Mouse (Mus musculus) forebrain, embryonic 16.5 days (tissue): ENCODE measurements around the gene Uqcc1. TPM values are rescaled to one million over a fixed set of nuclear protein-coding genes. Genes with fewer than 3 reads are reported as not detected.
A peak's percentile ranks its signal among the peaks of the same experiment; 100 is the strongest.

Experiments
- ATAC-seq: fragments of 200-750 bp; cut with Nextera tagmentation; 2 replicates; pipeline ENCODE4 v1.8.0; 2017; ENCODE audit warnings: mild to moderate bottlenecking, moderate library complexity
- H3K27ac ChIP-seq: fragments of 300-500 bp; sonication (generic); 2 replicates; pipeline ENCODE4 v1.5.1; 2014; ENCODE audit warnings: low read length, control low read depth
- H3K27me3 ChIP-seq: fragments of 300-500 bp; sonication (generic); replicated peaks from 2 replicates; pipeline ENCODE4 v1.6.1; 2014; ENCODE audit warnings: low read length; ENCODE audit not compliant: control insufficient read depth, insufficient read depth
- H3K36me3 ChIP-seq: fragments of 300-500 bp; sonication (generic); 2 replicates; pipeline ENCODE4 v1.6.1; 2014; ENCODE audit not compliant: control insufficient read depth, insufficient read depth
- H3K4me1 ChIP-seq: fragments of 300-500 bp; sonication (generic); replicated peaks from 2 replicates; pipeline ENCODE4 v1.6.1; 2014; ENCODE audit warnings: low read length; ENCODE audit not compliant: control insufficient read depth, insufficient read depth
- H3K4me2 ChIP-seq: fragments of 300-500 bp; sonication (generic); 2 replicates; pipeline ENCODE4 v1.6.1; 2014; ENCODE audit warnings: mild to moderate bottlenecking, low read length, control low read depth
- H3K4me3 ChIP-seq: fragments of 300-500 bp; sonication (generic); replicated peaks from 2 replicates; pipeline ENCODE4 v1.5.1; 2014; ENCODE audit warnings: mild to moderate bottlenecking, low read length, control low read depth
- H3K9ac ChIP-seq: fragments of 300-500 bp; sonication (generic); replicated peaks from 2 replicates; pipeline ENCODE4 v1.6.1; 2014; ENCODE audit warnings: low read depth, low read length, control low read depth
- H3K9me3 ChIP-seq: fragments of 300-500 bp; sonication (generic); 2 replicates; pipeline ENCODE4 v1.6.1; 2016; ENCODE audit warnings: low read length; ENCODE audit not compliant: control insufficient read depth
- WGBS: fragments of 180-500 bp; shearing (Covaris S2); extraction: QIAGEN DNeasy Blood & Tissue Kit; methylation state at CpG from one replicate; pipeline ENCODE4 v1.1.7; 2014; 5-methylcytosine and 5-hydroxymethylcytosine counted together
- polyA plus RNA-seq: library from polyadenylated mRNA; unstranded; fragments of >200 nt; fragmentation: Nextera tagmentation; extraction: Ambion mirVana; gene quantifications from 2 replicates; pipeline ENCODE4 v1.2.1, GENCODE M21; 2015

Uqcc1 gene
- polyA plus RNA-seq, 1 experiment from 2014 or later, result 66.5 TPM

GRCm38 (mm10) chr2:155816179-155816578, 113.9 kb downstream of the Uqcc1 start:
- Histone ChIP-seq H3K9ac (no peak overlapping the region), H3K27ac (no peak overlapping the region), H3K27me3 (no peaks in the 10 kb centered on the region), H3K9me3 (no peaks in the 10 kb centered on the region), H3K4me1 (peaks cover 19% of the 10 kb centered on the region), H3K4me2 (no peak overlapping the region), H3K36me3 (no peaks in the 10 kb centered on the region; the same call in 1 of the 2 replicates), H3K4me3 (no peak overlapping the region)
- 100% methylated on average over 1 of the region's 1 CpGs for WGBS
- ATAC-seq, result no peak

- WGBS, result 30% methylated on average over 5 of the region's 5 CpGs
- Histone ChIP-seq H3K9me3 (no peaks in the 10 kb centered on the region), H3K4me1 (peaks cover 19% of the 10 kb centered on the region), H3K27ac (no peak overlapping the region), H3K4me3 (no peak overlapping the region), H3K4me2 (no peak overlapping the region), H3K36me3 (no peaks in the 10 kb centered on the region), H3K9ac (no peak overlapping the region), H3K27me3 (no peaks in the 10 kb centered on the region)
- ATAC-seq, result no peak
Measured at GRCm38 (mm10) chr2:155814829-155815228, 115.3 kb downstream of the Uqcc1 start.

GRCm38 (mm10) chr2:155812637-155813036, 117.5 kb downstream of the Uqcc1 start:
- 91% methylated on average over 4 of the region's 4 CpGs for WGBS

GRCm38 (mm10) chr2:155811821-155812396, 118.2 kb downstream of the Uqcc1 start:
- Histone ChIP-seq H3K4me2 (no peak overlapping the region), H3K27ac (no peak overlapping the region), H3K9me3 (no peaks in the 10 kb centered on the region), H3K9ac (no peak overlapping the region), H3K4me3 (no peak overlapping the region), H3K36me3 (no peaks in the 10 kb centered on the region), H3K27me3 (no peaks in the 10 kb centered on the region), H3K4me1 (no peaks in the 10 kb centered on the region)
- 45% methylated on average over 16 of the region's 16 CpGs for WGBS
- ATAC-seq, result peak; percentile 26; the same call in 1 of the 2 replicates

More at GRCm38 (mm10) chr2:155812637-155813036, 117.5 kb downstream of the Uqcc1 start:
- Histone ChIP-seq H3K27me3 (no peaks in the 10 kb centered on the region), H3K9ac (no peak overlapping the region), H3K4me3 (no peak overlapping the region), H3K9me3 (no peaks in the 10 kb centered on the region), H3K4me1 (peaks cover 2% of the 10 kb centered on the region; the same call in 1 of the 2 replicates), H3K27ac (no peak overlapping the region), H3K4me2 (no peak overlapping the region), H3K36me3 (no peaks in the 10 kb centered on the region)
- ATAC-seq, result no peak

GRCm38 (mm10) chr2:155809620-155810019, 120.5 kb downstream of the Uqcc1 start:
- Histone ChIP-seq H3K4me3 (no peak overlapping the region), H3K4me1 (0 out of 2 replicates have a peak, but pooled peaks cover 3% of the 10 kb centered on the region), H3K4me2 (no peak overlapping the region), H3K27ac (no peak overlapping the region), H3K27me3 (no peaks in the 10 kb centered on the region), H3K9me3 (no peaks in the 10 kb centered on the region), H3K9ac (no peak overlapping the region), H3K36me3 (no peaks in the 10 kb centered on the region)
- no peak for ATAC-seq
- WGBS, result 91% methylated on average over 4 of the region's 4 CpGs

DNA sequence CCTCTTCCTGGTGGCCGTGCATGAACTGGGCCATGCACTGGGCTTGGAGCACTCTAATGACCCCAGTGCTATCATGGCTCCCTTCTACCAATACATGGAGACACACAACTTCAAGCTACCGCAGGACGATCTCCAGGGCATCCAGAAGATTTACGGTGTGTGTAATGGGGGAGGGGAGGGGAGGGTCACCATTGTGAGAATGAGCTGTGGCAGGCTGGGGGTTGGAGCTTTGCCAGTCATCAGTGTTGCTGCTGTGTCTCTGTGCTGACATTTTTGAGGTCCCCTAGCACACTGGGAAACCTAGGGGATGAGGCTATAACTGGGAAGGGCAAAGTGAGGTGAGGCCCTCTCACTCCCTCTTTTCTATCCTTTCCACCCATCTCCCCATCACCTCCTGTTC, 122.7 kb downstream of the Uqcc1 start:
- no peak overlapping the region for H3K4me3 ChIP-seq
- no peaks in the 10 kb centered on the region for H3K9me3 ChIP-seq
- WGBS, result 71% methylated on average over 4 of the region's 4 CpGs
- no peak for ATAC-seq
- H3K4me2 ChIP-seq, result no peak overlapping the region
- 0 out of 2 replicates have a peak, but pooled peaks cover 3% of the 10 kb centered on the region for H3K4me1 ChIP-seq
- no peaks in the 10 kb centered on the region for H3K36me3 ChIP-seq
- H3K9ac ChIP-seq, result no peak overlapping the region
- H3K27me3 ChIP-seq, result no peaks in the 10 kb centered on the region
- no peak overlapping the region for H3K27ac ChIP-seq

GRCm38 (mm10) chr2:155806548-155806947, 123.6 kb downstream of the Uqcc1 start:
- Histone ChIP-seq H3K4me2 (no peak overlapping the region), H3K9ac (no peak overlapping the region), H3K4me1 (0 out of 2 replicates have a peak, but pooled peaks cover 3% of the 10 kb centered on the region), H3K4me3 (no peak overlapping the region), H3K36me3 (peaks cover 6% of the 10 kb centered on the region; the same call in 1 of the 2 replicates), H3K27ac (no peak overlapping the region), H3K27me3 (no peaks in the 10 kb centered on the region), H3K9me3 (no peaks in the 10 kb centered on the region)
- WGBS, result 65% methylated on average over 5 of the region's 5 CpGs
- no peak for ATAC-seq

- H3K27me3 ChIP-seq, result no peaks in the 10 kb centered on the region
- 87% methylated on average over 6 of the region's 6 CpGs for WGBS
- H3K36me3 ChIP-seq, result peaks cover 9% of the 10 kb centered on the region
- no peak overlapping the region for H3K4me3 ChIP-seq
- 0 out of 2 replicates have a peak, but pooled peaks cover 3% of the 10 kb centered on the region for H3K4me1 ChIP-seq
- no peaks in the 10 kb centered on the region for H3K9me3 ChIP-seq
- H3K4me2 ChIP-seq, result no peak overlapping the region
- H3K9ac ChIP-seq, result no peak overlapping the region
- ATAC-seq, result no peak
- no peak overlapping the region for H3K27ac ChIP-seq
Measured at GRCm38 (mm10) chr2:155805925-155806255, 124.2 kb downstream of the Uqcc1 start.

- Histone ChIP-seq H3K9me3 (no peaks in the 10 kb centered on the region), H3K4me1 (0 out of 2 replicates have a peak, but pooled peaks cover 3% of the 10 kb centered on the region), H3K27me3 (no peaks in the 10 kb centered on the region), H3K4me2 (no peak overlapping the region), H3K36me3 (peaks cover 11% of the 10 kb centered on the region), H3K27ac (no peak overlapping the region), H3K4me3 (no peak overlapping the region), H3K9ac (no peak overlapping the region)
- 50% methylated on average over 6 of the region's 6 CpGs for WGBS
- no peak for ATAC-seq
Measured at GRCm38 (mm10) chr2:155805231-155805924, 124.7 kb downstream of the Uqcc1 start.
